In genomic region chr4:130313552-130313951, GRCm38 (mm10) we compare ENCODE assay signal across 30 mouse cellular contexts. TPM values are rescaled to one million over a fixed set of nuclear protein-coding genes. Genes with fewer than 3 reads are reported as not detected.
DNase-seq lines count a peak whose midpoint lies in the region; ATAC-seq and TF ChIP-seq lines count a peak whose summit lies in the region.
"Had no signal": no experiment of that assay in that cellular context is flagged by ENCODE, and none has a peak within 500 bp of the region (broad histone marks: within the 10 kb centered on the region; RNA-seq: fewer than 3 reads in every experiment).

No protein-coding gene starts in this region.

- no peak overlapping the region for H3K4me2 ChIP-seq in heart, postnatal 0 days (ENCODE audit: low read depth, low read length)
- H3K4me2 ChIP-seq in heart, embryonic 11.5 days: no peak overlapping the region
- H3K4me2 ChIP-seq: embryonic facial prominence, embryonic 13.5 days; embryonic facial prominence, embryonic 15.5 days; forebrain, embryonic 12.5 days had no signal

- no peak for ATAC-seq in heart, postnatal 0 days (ENCODE audit: insufficient read depth, low read depth)
- no peak for ATAC-seq in heart, embryonic 11.5 days (replicated peaks; ENCODE audit: insufficient number of reproducible peaks, low FRiP score, low TSS enrichment)
- ATAC-seq: activated CD4-positive, CD25-positive, alpha-beta regulatory T cell, adult 4 months; CD4-positive, CD25-positive, alpha-beta regulatory T cell, adult 4 months; forebrain, embryonic 14.5 days; forebrain, embryonic 16.5 days; Patski had no signal

- H3K36me3 ChIP-seq in heart, postnatal 0 days (replicated peaks; ENCODE audit: control insufficient read depth, insufficient read depth, low read length): peaks cover 43% of the 10 kb centered on the region
- peaks cover 17% of the 10 kb centered on the region for H3K36me3 ChIP-seq in heart, embryonic 11.5 days (ENCODE audit: control insufficient read depth, insufficient read depth, low read length)

- H3K27me3 ChIP-seq in heart, postnatal 0 days (ENCODE audit: control insufficient read depth, insufficient read depth, low read length): no peaks in the 10 kb centered on the region
- H3K27me3 ChIP-seq in heart, embryonic 11.5 days (ENCODE audit: control insufficient read depth, insufficient read depth, low read length): peaks cover 13% of the 10 kb centered on the region
- H3K27me3 ChIP-seq: CH12.LX, Patski had no signal

- peak; percentile 30 for DNase-seq in adrenal gland, postnatal 10 days
- DNase-seq in adrenal gland, adult 18-20 months (ENCODE audit: low spot score in 2 of 2): no peak
- DNase-seq in heart, postnatal 0 days (ENCODE audit: low spot score): no peak
- DNase-seq in ovary, adult 18-20 months (ENCODE audit: low spot score): peak; percentile 60
- DNase-seq in ovary, postnatal 10 days (ENCODE audit: low spot score): no peak
- DNase-seq: adrenal gland, adult 2 months; adrenal gland, postnatal 14 days; B cell, adult 2 months; cerebellum, adult 11 months; cerebellum, adult 18-20 months; cerebellum, adult 8-10 months; cerebellum, adult 9-11 months; cerebellum, postnatal 36 days; embryo, embryonic 11 days had no signal

- H3K4me1 ChIP-seq in heart, postnatal 0 days (ENCODE audit: control insufficient read depth, insufficient read depth): peaks cover 20% of the 10 kb centered on the region; the same call in 1 of the 2 replicates
- H3K4me1 ChIP-seq in heart, embryonic 11.5 days (ENCODE audit: control insufficient read depth, insufficient read depth, low read length): peaks cover 33% of the 10 kb centered on the region
- H3K4me1 ChIP-seq in brown adipose tissue, adult 24 weeks (ENCODE audit: control insufficient read depth, insufficient read depth, insufficient read length, low read length): no peaks in the 10 kb centered on the region

- H3K9me3 ChIP-seq in heart, postnatal 0 days (replicated peaks; ENCODE audit: control insufficient read depth, low read length): no peaks in the 10 kb centered on the region
- H3K9me3 ChIP-seq in heart, embryonic 11.5 days (replicated peaks; ENCODE audit: control insufficient read depth, low read length): no peaks in the 10 kb centered on the region
- H3K9me3 ChIP-seq: embryonic facial prominence, embryonic 13.5 days; embryonic facial prominence, embryonic 15.5 days; forebrain, embryonic 10.5 days; forebrain, embryonic 12.5 days; G1E had no signal

- TF ChIP-seq EP300 in heart, postnatal 0 days (IDR thresholded peaks at IDR 0.05; ENCODE audit: low read depth): no peak

- 74% methylated on average over 4 of the region's 4 CpGs for WGBS in heart, postnatal 0 days
- WGBS in heart, embryonic 11.5 days (ENCODE audit: insufficient replicate concordance): 87% methylated on average over 4 of the region's 4 CpGs

- TF ChIP-seq CTCF in heart, postnatal 0 days (IDR thresholded peaks at IDR 0.05; ENCODE audit: low read depth): no peak

- H3K9ac ChIP-seq in heart, postnatal 0 days (replicated peaks; ENCODE audit: low read depth, low read length): no peak overlapping the region
- no peak overlapping the region for H3K9ac ChIP-seq in heart, embryonic 11.5 days (ENCODE audit: low read depth, low read length)
- H3K9ac ChIP-seq: embryonic facial prominence, embryonic 13.5 days; embryonic facial prominence, embryonic 15.5 days; forebrain, embryonic 12.5 days had no signal

- peak overlapping the region; percentile 95; the same call in 1 of the 2 replicates for H3K27ac ChIP-seq in heart, postnatal 0 days (ENCODE audit: low read depth)
- no peak overlapping the region for H3K27ac ChIP-seq in heart, embryonic 11.5 days (ENCODE audit: low read depth, low read length)
- H3K27ac ChIP-seq in brown adipose tissue, adult 24 weeks (replicated peaks; ENCODE audit: low read depth, low read length): 0 out of 2 replicates have a peak overlapping the region, but pooled peaks have one; percentile 4
- H3K27ac ChIP-seq: embryonic facial prominence, embryonic 13.5 days; embryonic facial prominence, embryonic 15.5 days; forebrain, embryonic 10.5 days; forebrain, embryonic 12.5 days had no signal

- no peak overlapping the region for H3K4me3 ChIP-seq in heart, postnatal 0 days (ENCODE audit: low read depth, low read length)
- no peak overlapping the region for H3K4me3 ChIP-seq in heart, embryonic 11.5 days (ENCODE audit: low read depth, low read length)
- no peak overlapping the region for H3K4me3 ChIP-seq in brown adipose tissue, adult 24 weeks (ENCODE audit: insufficient read depth, low read depth, low read length)
- H3K4me3 ChIP-seq: embryonic facial prominence, embryonic 13.5 days; embryonic facial prominence, embryonic 15.5 days; erythroblast, embryonic 14.5 days; forebrain, embryonic 10.5 days; forebrain, embryonic 12.5 days had no signal

RNA-seq across cellular contexts. Expression of gene Gm10570, which starts 5.1 kb away (rescaled TPM):
- 1 to 10 TPM in 1 of 2 experiments, not detected in 1; 1.3 TPM for total RNA-seq in adrenal gland, postnatal 10 days (2021)
- total RNA-seq in adrenal gland, adult 18-20 months (2021): not detected
- not detected in 2 replicates for total RNA-seq in heart, postnatal 0 days (2014; rRNA removed; ENCODE audit: low replicate concordance)
- 2.1 and 2.8 TPM in 2 replicates for polyA plus RNA-seq in heart, postnatal 0 days (2015; fragmentation: Nextera tagmentation; extraction: Ambion mirVana)
- 0.82 TPM in 1 of 2 replicates, not detected in the other for polyA plus RNA-seq in heart, embryonic 11.5 days (2014; fragmentation: Nextera tagmentation; extraction: Ambion mirVana)
- polyA plus RNA-seq in brown adipose tissue, adult 24 weeks (2012; ENCODE audit: insufficient read depth, insufficient read length, missing spikeins): 2.1 TPM in 1 of 2 replicates, not detected in the other
- total RNA-seq: adrenal gland, adult 2 months; adrenal gland, postnatal 36 days; CH12.LX; common myeloid progenitor, adult 5-6 weeks; G1E had no signal
- polyA plus RNA-seq: activated CD4-positive, CD25-positive, alpha-beta regulatory T cell, adult 4 months; CD4-positive, CD25-positive, alpha-beta regulatory T cell, adult 4 months; embryonic facial prominence, embryonic 13.5 days; erythroblast, embryonic 14.5 days; forebrain, embryonic 10.5 days; forebrain, embryonic 12.5 days; G1E; Patski had no signal

RNA-seq across cellular contexts. Expression of gene Fabp3, which starts 5.2 kb away (rescaled TPM):
- total RNA-seq in adrenal gland, postnatal 10 days (2021): 100 to 1,000 TPM; 110 to 422 TPM
- 100 to 1,000 TPM in 1 of 2 experiments, 10 to 100 TPM in 1; 61.4 to 128 TPM for total RNA-seq in adrenal gland, adult 18-20 months (2021)
- 2,071 and 3,924 TPM in 2 replicates for total RNA-seq in heart, postnatal 0 days (2014; rRNA removed; ENCODE audit: low replicate concordance)
- 10,729 and 11,746 TPM in 2 replicates for polyA plus RNA-seq in heart, postnatal 0 days (2015; fragmentation: Nextera tagmentation; extraction: Ambion mirVana)
- polyA plus RNA-seq in heart, embryonic 11.5 days (2014; fragmentation: Nextera tagmentation; extraction: Ambion mirVana): 514 and 562 TPM in 2 replicates
- 1,247 and 2,143 TPM in 2 replicates for polyA plus RNA-seq in brown adipose tissue, adult 24 weeks (2012; ENCODE audit: insufficient read depth, insufficient read length, missing spikeins)
- total RNA-seq: CH12.LX; common myeloid progenitor, adult 5-6 weeks; G1E had no signal
- polyA plus RNA-seq: CD4-positive, CD25-positive, alpha-beta regulatory T cell, adult 4 months; erythroblast, embryonic 14.5 days; G1E had no signal

RNA-seq across cellular contexts. Expression of gene Serinc2, which starts 34.5 kb away (rescaled TPM):
- 1 to 10 TPM; 2.9 to 5.1 TPM for total RNA-seq in adrenal gland, postnatal 10 days (2021)
- total RNA-seq in adrenal gland, adult 18-20 months (2021): 1 to 10 TPM; 1.7 to 2.8 TPM
- total RNA-seq in heart, postnatal 0 days (2014; rRNA removed; ENCODE audit: low replicate concordance): 1.3 and 1.9 TPM in 2 replicates
- polyA plus RNA-seq in heart, postnatal 0 days (2015; fragmentation: Nextera tagmentation; extraction: Ambion mirVana): 1.3 TPM in 2 replicates
- 10.8 and 11.6 TPM in 2 replicates for polyA plus RNA-seq in heart, embryonic 11.5 days (2014; fragmentation: Nextera tagmentation; extraction: Ambion mirVana)
- 1.6 and 2.3 TPM in 2 replicates for polyA plus RNA-seq in brown adipose tissue, adult 24 weeks (2012; ENCODE audit: insufficient read depth, insufficient read length, missing spikeins)
- total RNA-seq: common myeloid progenitor, adult 5-6 weeks; G1E had no signal
- polyA plus RNA-seq: erythroblast, embryonic 14.5 days; G1E had no signal

RNA-seq across cellular contexts. Expression of gene Zcchc17, which starts 46.2 kb away (rescaled TPM):
- 10 to 100 TPM; 35.5 to 38.7 TPM for total RNA-seq in adrenal gland, postnatal 10 days (2021)
- total RNA-seq in adrenal gland, adult 18-20 months (2021): 10 to 100 TPM; 40.4 to 46.0 TPM
- 19.6 and 20.0 TPM in 2 replicates for total RNA-seq in heart, postnatal 0 days (2014; rRNA removed; ENCODE audit: low replicate concordance)
- polyA plus RNA-seq in heart, postnatal 0 days (2015; fragmentation: Nextera tagmentation; extraction: Ambion mirVana): 39.6 and 46.8 TPM in 2 replicates
- 50.9 and 56.5 TPM in 2 replicates for polyA plus RNA-seq in heart, embryonic 11.5 days (2014; fragmentation: Nextera tagmentation; extraction: Ambion mirVana)
- polyA plus RNA-seq in brown adipose tissue, adult 24 weeks (2012; ENCODE audit: insufficient read depth, insufficient read length, missing spikeins): 31.0 and 36.4 TPM in 2 replicates

RNA-seq across cellular contexts. Expression of gene Snrnp40, which starts 46.4 kb away (rescaled TPM):
- 10 to 100 TPM; 35.3 to 39.0 TPM for total RNA-seq in adrenal gland, postnatal 10 days (2021)
- total RNA-seq in adrenal gland, adult 18-20 months (2021): 10 to 100 TPM; 27.3 to 34.9 TPM
- total RNA-seq in heart, postnatal 0 days (2014; rRNA removed; ENCODE audit: low replicate concordance): 36.8 and 39.2 TPM in 2 replicates
- 41.2 and 41.4 TPM in 2 replicates for polyA plus RNA-seq in heart, postnatal 0 days (2015; fragmentation: Nextera tagmentation; extraction: Ambion mirVana)
- 87.0 and 94.0 TPM in 2 replicates for polyA plus RNA-seq in heart, embryonic 11.5 days (2014; fragmentation: Nextera tagmentation; extraction: Ambion mirVana)
- polyA plus RNA-seq in brown adipose tissue, adult 24 weeks (2012; ENCODE audit: insufficient read depth, insufficient read length, missing spikeins): 9.3 and 10.9 TPM in 2 replicates

Comparison
In these comparisons a context has a peak if more than half of its experiments do, and no peak if none do; other contexts are left out.
1. DNase-seq: peak in adrenal gland, postnatal 10 days (single experiment) and ovary, adult 18-20 months (single experiment); none in adrenal gland, adult 18-20 months (0 of 2), heart, postnatal 0 days (single experiment) and ovary, postnatal 10 days (single experiment).